Mouse (Mus musculus) heart, postnatal 25 days (tissue): ENCODE measurements around the gene Mrpl4. TPM values are rescaled to one million over a fixed set of nuclear protein-coding genes. Genes with fewer than 3 reads are reported as not detected.

Experiments used
- DNase-seq: peaks from one replicate; pipeline ENCODE4 v3.0.0; 2022; ENCODE audit warnings: low spot score
- intact Hi-C: fragments of 180-260 bp; cut with DNase I; formaldehyde crosslinking; loops from one replicate; pipeline ENCODE4 v1.15.1; 2025
- total RNA-seq, 2 experiments: library from RNA; stranded (reverse); gene quantifications; 2 replicates each; pipeline ENCODE4 v1.2.3; 2021

Mrpl4 gene
- 100 to 1,000 TPM; 143 to 144 TPM for total RNA-seq

DNA sequence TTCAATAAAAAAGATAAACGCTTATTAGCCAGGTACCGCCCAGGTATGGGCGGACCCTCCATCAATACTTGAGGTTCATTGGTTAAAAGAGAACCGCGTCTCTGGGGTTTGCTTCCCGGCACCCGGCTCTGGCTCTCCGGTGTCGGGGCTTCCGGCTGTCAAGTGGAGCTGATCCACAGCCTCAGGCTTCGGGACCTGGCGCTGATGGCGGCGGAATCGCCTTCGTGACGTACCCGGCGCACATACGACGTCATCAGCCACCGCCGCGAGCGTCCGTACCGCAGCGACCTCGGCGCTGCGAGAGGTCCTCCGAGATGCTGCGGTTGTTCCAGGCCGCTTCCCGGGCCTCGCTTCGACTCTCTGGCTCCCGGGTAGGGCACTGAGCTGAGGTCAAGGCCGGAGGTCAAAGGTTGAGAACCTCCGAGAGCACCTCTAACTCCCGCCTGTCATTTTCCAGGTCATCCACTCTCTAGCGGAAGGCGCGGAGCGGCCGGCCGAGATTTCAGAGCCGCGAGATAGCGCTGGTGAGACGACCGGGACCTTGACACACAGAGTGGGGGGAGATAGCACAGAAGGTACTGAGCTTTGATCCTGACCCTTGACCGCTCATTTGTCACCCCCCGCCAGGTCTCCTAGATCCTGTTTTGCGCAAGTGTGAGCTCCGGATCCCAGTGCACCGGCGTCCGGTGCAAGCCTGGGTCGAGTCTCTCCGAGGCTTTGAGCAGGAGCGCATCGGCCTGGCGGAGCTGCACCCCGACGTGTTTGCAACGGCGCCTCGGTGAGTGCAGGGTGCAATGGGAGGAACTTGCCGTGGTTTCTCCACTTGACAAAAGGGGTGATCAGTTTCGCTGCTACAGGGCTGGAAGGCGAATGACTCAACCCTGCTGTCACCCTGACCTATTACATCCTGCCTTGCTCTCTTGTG, at the start of gene Mrpl4:
Gene Mrpl4, plus strand, starts transcription at position 112 of the 925 bp plus-strand sequence.
- peak; percentile 67 for DNase-seq
- intact Hi-C loops = loop anchor here (2.0 to 5.0 kb wide), 3 partner anchors 26 to 134 kb away; partner anchors contain the start of gene Icam4

DNA sequence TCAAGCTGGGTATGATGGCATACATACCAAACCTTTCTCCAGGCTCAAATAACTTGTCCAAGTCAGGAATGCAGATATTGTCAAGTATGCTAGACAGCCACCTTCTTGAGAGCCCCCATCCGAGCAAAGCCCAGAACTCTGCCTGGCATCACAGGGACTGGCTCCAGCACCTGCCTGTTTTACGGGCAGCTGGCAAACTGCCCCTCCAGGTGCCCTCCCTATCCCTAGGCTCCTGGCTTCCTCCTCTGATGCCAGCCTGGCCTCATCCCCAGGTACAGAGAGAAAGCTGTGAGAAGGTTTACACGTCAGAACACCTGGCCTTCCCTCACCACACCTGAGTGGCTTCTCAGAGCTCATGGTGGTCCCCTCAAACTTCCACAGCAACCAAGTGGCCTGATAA, 45.5 kb upstream of the Mrpl4 start:
- DNase-seq = no peak
- intact Hi-C loops = no loop called here

DNA sequence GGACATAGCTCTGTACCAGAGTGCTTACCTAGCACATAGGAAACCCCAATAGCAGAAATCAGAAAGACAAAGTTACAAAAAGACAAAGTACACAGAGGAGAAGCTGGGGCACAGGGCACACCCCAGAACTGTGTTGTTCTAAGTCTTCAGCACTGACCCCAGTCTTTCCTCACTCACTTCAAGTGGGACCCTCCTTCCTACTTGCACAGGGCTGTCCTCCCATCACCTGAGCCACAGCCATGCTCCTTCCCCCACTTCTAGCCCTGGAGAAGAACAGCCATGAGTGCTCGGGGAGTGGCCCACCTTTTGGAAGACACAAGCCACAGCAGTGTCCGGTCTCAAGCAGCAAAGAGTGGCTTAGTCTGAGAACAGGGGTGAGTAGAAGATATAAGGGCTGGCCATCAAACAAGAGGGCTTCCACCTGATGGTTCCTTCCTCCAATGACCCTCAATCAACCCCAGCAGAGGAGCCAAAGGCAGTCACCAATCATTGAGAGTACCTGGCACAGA, 43.1 kb upstream of the Mrpl4 start, which contains the start of gene Dnmt1:
Gene Dnmt1, minus strand, starts transcription at position 459 of the 509 bp plus-strand sequence.
- no peak for DNase-seq
- intact Hi-C loops = no loop called here

GRCm38 (mm10) chr9:20961557-20961956, 41.0 kb upstream of the Mrpl4 start:
- intact Hi-C loops = no loop called here
- DNase-seq = no peak

DNA sequence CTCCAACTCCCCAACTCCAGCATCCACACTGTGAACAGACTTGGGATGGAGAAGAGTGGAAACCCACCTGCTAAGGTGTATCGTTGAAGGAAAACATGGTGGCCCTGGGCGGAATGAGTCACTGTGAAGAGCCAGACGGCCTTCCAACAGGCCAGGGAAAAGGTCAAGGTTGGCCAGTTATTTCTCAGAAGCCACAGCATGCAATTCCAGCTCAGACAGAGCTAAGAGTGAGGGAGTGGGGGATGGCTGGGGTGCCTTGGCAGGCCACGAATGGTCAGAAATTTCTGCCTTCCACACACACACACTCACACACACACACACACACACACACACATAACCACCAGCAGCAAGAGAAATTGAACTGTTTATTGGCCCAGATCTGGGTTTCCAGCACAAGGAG, 36.9 kb upstream of the Mrpl4 start:
- no peak for DNase-seq
- intact Hi-C loops = no loop called here

- intact Hi-C loops = no loop called here
- no peak for DNase-seq
Measured at GRCm38 (mm10) chr9:20966008-20966407, 36.5 kb upstream of the Mrpl4 start.

DNA sequence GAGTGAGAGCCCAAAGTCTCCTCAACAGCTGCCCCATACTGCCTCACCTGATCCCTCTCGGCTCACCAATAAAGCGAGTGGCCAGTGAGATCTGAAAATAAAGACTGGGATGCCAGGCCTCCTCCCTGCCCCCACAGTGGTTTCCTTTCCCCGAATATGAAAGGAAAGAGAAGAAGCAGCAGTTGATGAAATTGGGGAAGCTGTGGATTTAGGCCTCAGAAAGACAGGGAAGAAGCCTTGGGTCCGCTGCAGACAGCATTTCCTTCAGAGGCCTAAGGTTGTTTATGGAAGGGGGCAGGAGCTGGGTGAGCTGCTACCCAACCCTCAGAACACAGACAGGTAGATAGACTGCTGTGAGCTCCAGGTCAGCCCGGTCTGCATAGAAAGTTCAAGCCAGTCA, 35.8 kb upstream of the Mrpl4 start:
- intact Hi-C loops = no loop called here
- DNase-seq = no peak

DNA sequence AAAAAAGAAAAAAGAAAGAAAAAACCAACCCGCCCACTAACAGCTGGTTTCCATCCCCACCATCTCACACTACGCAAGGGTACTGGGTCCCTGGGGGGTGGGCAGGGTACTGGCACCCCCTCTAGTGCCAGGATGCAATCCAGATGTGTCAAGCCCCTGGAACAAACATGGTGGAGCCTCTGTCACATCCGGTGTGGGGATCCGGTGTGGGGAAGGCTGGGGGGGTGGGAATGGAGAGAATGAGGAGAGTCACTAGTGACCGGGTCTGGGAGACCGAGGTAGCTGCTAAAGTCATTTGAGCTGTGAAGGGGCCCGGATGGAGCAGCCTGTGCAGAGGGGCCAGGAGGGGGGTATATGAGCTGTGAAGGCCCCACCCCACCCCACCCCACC, 30.8 kb upstream of the Mrpl4 start:
- intact Hi-C loops = no loop called here
- peak; percentile 63 for DNase-seq

DNA sequence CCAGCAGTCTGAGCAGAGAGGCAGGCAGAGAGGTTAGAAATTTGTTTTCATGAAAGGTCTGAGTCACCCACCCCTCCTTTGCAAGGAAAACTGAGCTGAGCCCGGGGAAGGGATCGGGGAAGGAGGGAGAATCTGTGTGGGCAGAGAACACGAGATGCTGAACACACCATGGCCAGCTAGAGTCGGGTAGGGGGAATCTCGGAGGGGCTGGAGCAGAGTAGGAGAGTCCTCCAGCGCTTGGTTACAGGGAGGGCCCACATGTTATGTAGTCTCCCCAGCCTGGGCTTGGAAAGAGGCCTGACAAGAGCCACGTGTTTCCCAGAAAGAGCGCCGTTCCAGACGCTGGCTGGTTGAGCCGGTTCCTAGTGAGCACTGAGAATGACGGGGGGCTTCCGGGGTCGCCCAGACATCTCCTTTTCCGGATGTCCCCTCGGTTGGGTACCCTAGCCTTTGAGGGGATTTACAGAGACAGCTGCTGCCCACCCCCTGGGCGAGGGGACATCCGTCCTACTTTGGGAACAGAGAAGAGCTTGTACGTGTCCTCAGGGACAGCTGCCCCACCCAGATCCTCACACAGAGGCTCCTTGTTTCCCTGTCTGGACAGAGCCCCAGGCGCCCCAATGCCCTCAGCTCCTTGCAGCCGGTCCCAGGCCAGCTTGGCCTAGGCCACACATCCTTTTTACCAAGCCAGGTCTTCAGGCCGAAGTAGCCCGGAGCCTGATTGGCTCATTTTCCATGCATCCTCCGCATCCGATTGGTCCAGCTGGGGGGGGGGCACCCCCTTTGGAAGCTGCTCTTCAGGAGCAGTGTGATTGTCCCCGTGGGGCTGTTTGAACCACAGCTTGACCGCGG, 30.2 kb upstream of the Mrpl4 start:
- DNase-seq = peak; percentile 65
- intact Hi-C loops = no loop called here

DNA sequence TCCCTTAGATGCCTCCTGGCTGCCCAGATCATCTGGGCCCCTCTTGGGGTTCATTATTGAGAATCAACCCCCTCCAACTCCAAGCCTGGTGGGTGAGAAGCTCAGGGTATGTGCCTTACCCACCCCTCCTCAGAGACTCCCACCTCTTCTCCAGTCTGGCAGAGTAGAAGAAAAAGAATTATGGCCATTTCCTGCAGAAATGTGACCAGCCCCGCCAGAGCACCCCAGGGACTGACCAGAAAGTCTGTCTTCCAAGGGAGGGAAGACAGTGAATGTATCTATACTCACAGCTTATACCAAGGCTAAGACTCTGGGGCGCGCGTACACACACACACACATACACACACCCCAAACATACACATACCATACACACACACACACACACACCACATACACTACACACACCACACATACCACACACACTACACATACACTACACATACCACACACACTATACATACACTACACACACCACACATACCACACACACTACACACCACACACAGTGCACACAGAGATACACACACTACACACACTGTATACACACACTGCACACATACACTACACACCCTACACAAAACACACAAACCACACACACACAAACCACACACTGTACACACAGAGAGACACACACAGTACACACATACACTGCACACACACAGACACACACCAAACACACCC, 29.4 kb upstream of the Mrpl4 start:
- intact Hi-C loops = no loop called here
- DNase-seq = no peak

DNA sequence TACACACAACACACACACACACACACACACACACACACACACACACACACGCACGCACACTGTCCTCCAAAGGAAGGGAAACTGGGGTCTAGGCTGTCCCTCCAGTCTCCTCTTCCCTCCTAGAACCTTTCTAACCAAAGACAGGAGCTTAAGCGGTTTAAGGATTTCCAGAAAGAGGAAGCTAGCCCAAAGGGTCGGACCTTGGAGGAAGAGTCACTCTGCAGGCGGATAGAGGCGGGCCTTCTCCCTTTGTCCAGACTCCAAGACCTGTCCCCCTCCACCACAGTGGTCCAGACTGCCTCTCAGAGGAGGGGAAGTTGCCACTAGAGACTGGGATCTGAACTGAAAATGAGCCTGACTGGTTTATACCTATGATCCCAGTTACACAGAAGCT, 28.9 kb upstream of the Mrpl4 start:
- intact Hi-C loops = no loop called here
- peak; percentile 33 for DNase-seq

GRCm38 (mm10) chr9:20975431-20976215, 26.9 kb upstream of the Mrpl4 start:
- DNase-seq = peak; percentile 34
- intact Hi-C loops = loop anchor here (2.0 kb wide), 1 partner anchor 25 kb away; no protein-coding TSS in a partner anchor

DNA sequence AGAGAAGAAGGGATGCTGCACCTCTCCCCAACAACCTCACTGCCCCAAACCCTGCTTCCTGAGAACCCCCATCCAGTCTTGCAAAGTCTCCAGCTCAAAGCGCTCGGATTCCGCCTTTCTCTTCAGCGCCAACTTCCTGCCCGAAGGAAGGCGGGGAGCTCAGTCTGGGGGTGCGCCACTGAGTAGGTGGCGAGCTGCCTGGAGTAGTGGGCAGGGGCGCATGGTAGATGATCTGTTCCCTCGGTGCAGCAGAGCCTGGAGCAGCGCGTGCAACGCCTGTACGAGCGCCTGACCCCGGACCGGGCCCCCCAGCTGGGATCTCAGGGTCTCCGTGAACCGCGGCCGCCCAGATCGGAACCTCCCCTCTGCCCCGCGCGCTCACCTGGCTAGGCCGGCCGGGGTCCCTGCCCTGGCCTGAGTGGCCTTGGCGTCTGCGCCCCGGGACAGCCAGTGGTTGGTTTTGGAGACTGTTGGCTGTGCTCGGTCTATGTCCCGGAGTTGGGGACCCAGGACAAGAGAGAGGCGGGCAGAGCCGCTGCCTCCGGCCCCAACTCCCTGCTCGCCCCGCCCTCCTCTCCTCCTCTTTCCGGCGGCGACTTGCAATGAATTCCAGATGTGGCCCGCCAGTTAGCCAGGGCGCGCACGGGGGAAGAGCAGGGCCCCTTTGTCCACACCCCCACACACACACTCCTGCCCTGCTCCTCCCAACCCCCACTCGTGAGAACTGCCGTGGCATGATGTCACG, 26.1 kb upstream of the Mrpl4 start, which contains the start of gene S1pr2:
Gene S1pr2, minus strand, starts transcription at position 566 of the 745 bp plus-strand sequence.
- DNase-seq = peak; percentile 87
- intact Hi-C loops = loop anchor here (2.0 kb wide), 1 partner anchor 24 kb away; no protein-coding TSS in a partner anchor

- DNase-seq = no peak
- intact Hi-C loops = loop anchor here (2.0 kb wide), 1 partner anchor 24 kb away; no protein-coding TSS in a partner anchor
Measured at GRCm38 (mm10) chr9:20976961-20977689, 25.4 kb upstream of the Mrpl4 start.

GRCm38 (mm10) chr9:20978409-20979095, 24.0 kb upstream of the Mrpl4 start:
- DNase-seq = no peak
- intact Hi-C loops = loop anchor here (2.0 kb wide), 1 partner anchor 26 kb away; no protein-coding TSS in a partner anchor

GRCm38 (mm10) chr9:20979181-20979580, 23.4 kb upstream of the Mrpl4 start:
- DNase-seq = no peak
- intact Hi-C loops = loop anchor here (2.0 kb wide), 1 partner anchor 26 kb away; no protein-coding TSS in a partner anchor

DNA sequence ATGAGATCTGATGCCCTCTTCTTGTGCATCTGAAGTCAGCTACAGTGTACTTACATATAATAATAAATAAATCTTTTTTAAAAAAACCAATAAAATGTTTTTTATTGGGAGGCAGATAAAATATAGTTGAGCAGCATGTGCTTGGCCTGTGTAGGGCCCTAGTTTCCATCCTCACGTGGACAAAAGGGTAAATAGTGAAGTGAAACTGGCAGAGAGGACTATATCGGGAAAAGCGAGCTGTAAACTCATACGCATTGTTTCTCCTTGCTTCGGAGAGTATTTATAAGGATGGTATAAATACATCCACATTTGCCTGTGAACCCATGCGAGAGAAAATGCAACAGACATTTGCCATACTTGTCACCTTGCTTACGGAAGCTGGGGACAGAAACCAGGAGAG, 22.8 kb upstream of the Mrpl4 start:
- intact Hi-C loops = loop anchor here (2.0 kb wide), 1 partner anchor 27 kb away; no protein-coding TSS in a partner anchor
- no peak for DNase-seq
